Mouse (Mus musculus) v-Abl transformed pro-B cells (cell line): ENCODE measurements around the gene Bpifc.
"Not testable (repeated sequence)": the region's sequence is repeated elsewhere in the genome, so short reads cannot be mapped to it uniquely, and the experiment has no call there.

ENCODE experiments used
- in situ Hi-C, 2 experiments: fragments of 400-800 bp; cut with MboI; formaldehyde crosslinking; loops; one replicate each; pipeline ENCODE4 v1.15.1; 2025; ENCODE audit not compliant: unreplicated experiment in 2 of 2

Bpifc gene

DNA sequence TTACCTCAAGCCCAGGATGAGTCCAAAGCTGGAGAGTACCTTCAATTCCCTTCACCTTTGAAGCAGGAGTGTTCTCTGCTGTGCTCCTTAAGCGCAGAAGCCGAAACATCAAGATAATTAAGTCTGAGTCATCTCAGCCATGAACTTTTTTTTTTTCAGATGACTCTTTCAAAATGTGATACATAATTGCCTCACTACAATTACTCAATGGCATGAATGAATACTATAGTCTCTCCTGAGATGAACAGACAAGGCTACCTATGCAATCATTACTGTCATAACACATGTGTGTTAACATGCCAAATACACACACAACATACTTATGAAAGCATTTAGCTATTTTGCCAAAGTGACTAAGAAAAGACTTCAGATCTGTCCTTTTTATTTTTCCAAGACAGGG is at the start of gene Bpifc:
Gene Bpifc, minus strand, starts transcription at position 115 of the 400 bp plus-strand sequence.
- in situ Hi-C loops = no loop called here

DNA sequence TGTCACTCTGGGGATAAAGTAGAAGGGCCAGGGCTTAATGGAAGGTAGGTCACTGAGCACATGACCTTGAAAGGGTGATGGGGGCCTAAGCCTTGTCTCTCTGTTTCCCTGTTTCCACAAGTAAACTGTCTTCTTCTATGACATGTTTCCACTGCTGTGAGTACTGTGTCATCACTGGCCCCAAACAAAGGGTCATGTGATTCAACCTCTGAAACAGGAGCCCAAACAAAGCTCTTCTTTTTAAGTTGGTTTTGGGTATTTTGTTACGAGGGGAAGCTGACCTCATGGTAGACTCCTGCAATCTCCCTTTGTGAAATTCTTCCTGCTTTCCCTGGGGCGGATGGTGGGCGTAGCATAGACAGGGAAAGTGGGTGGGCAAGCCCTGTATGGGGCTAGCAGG is 48.6 kb upstream of the Bpifc start:
- in situ Hi-C loops = loop anchor here (5.0 to 25.0 kb wide), 3 partner anchors 392 to 677 kb away; no protein-coding TSS in a partner anchor

DNA sequence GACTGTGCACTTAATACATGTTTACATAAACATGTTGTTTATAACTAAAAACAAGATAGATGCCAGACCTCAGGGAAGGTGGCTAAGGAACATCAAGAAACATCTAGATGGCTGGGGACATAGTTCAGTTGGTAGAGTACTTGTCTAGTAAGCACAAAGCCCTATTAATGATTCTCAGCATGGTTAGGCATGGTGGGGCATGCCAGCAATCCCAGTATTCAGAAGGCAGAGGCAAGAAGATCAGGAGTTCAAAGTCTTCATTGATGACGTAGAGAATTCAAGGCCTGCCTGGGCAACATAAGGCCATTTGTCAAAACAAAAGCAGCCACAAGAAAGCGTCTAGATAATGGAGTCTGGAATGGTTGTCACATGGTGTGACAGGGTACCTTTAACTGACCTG is 46.0 kb upstream of the Bpifc start:
- in situ Hi-C loops = loop anchor here (25.0 kb wide), 2 partner anchors 580 to 680 kb away; no protein-coding TSS in a partner anchor

DNA sequence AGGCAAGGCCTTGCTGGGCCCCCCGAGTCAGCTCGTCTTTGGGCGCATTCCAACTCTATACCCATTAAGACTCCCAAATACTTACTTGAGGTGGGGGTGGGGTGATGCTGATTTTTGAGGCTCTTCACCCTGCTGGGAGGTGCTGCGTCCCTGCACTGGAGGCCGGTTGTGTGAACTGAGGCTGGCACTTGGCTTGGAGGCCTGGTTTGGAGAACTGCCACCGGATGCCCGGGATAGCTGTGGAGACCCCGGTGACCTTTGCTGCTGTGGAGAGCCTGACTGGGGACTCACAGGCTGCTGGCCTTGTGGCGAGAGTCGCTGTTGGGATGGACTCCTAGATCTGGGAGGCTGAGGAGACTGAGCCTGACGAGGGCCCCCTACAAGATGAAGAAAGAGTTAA is 45.6 kb upstream of the Bpifc start:
- in situ Hi-C loops = loop anchor here (25.0 kb wide), 2 partner anchors 580 to 680 kb away; no protein-coding TSS in a partner anchor

DNA sequence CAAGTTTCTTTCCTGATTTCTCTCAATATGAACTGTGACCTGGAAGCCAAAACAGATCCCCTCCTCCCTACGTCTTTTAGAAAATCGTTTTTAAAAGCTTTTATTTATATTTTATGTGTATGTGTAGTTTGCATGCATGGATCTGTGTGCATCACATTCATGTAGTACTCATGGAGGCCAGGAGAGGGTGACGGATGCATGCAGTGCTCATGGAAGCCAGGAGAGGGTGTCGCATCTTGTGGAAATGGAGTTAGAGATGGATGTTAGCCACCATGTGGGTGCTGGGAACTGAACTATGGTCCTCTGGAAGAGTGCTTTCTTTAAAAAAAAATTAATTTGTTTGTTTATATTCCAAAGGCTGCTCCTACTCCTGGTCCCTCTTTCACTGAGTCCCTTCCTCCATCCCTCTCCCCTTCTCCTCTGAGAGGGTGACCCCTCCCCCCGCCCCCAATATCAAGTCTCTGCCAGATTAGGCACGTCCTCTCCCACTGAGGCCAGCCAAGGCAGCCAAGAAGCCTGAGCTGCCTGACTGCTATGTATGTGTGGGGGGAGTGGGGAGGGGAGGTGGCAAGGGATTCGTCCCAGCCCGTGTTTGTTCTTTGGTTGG is 44.7 kb upstream of the Bpifc start:
- in situ Hi-C loops = loop anchor here (25.0 kb wide), 2 partner anchors 581 to 681 kb away; no protein-coding TSS in a partner anchor

DNA sequence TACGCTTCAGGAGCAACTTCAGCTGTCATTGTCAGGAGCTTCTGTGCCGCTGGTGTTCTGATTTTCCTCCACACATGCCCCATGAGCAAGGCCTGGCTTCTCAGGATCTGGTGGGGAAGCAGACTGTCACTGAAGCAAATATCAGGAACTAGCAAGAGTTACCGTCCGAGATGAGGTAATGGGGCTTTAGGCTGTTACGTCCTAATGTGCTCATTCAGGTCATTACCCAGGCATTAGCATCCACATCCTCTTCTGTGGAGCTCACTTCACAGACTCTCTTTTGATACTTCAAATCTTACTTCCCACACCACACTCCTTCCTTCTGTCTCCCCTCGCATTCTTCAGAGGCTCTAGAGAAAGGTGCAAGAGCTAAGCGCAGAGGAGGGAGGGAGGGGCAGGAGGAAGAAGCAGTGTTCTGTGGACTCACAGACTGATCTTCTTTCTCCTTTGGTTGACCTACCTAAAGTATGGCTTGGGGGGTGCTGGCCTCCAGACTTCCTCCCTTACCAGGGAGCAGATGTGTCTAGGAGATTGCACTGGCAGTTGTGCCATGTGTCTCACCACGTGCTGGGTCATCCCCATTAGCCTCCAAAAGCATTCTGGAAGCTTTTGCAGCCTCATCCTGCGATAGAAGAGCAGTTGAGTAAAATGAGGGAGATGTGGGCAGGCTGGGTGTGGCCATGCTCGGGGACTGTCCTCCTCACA is 41.3 kb upstream of the Bpifc start:
- in situ Hi-C loops = loop anchor here (25.0 kb wide), 2 partner anchors 584 to 684 kb away; no protein-coding TSS in a partner anchor

DNA sequence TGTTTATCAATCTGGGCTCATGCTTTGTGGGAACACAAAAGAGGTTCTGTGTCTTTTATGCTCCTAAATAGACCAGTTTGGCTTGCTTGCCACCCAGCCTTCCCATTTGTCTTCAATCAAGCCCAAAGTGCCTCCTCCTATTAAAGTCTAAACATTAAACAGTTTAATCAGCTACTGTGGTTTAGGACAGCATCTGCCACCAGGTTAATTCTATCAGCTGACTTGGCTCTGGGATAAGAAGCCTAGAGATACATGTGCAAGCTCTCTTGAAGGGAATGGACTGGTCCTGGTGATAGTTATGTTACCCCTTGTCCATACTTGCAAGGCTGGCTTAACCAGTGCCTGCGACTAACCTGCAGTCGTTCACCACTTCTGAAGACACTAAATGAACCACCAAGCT is 38.8 kb upstream of the Bpifc start:
- in situ Hi-C loops = loop anchor here (25.0 kb wide), 2 partner anchors 587 to 687 kb away; no protein-coding TSS in a partner anchor

DNA sequence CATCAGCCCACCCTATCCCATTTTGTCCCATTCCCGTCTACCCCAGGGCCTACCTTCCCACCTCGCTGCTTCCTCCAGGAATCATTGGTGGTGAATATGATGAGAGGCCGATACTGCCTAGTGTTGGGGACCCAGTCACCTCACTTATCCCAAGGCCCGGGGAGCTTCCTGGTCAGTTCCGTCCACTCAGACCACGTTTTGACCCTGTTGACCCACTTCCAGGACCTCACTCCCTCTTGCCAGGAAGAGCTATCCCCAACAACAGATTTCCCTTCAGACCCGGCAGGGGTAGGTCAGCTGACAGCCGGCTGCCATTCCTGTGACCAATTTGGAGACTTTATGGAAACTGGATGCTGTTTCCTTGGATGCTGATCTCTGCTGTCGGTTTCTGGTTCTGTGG is 36.1 kb upstream of the Bpifc start:
- in situ Hi-C loops = no loop called here

DNA sequence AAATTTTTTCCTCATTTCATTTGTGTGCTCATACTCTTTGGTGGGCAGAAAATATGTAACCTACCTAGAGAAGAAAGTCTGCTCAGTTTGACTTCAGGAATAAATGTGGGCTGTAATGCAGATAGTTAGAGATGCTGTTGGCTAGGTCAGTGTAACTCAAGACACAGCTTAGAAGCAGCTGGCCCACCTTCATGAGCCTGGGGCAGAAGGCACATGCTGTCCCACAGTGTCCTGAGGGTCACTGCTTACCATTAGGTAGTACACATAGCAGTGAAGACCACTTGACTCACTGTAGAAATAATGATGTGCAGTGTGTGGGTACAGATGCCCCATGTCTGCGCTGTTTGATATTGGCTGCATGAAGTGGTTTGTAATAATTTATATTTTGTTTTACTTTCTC is 34.7 kb upstream of the Bpifc start:
- in situ Hi-C loops = no loop called here

DNA sequence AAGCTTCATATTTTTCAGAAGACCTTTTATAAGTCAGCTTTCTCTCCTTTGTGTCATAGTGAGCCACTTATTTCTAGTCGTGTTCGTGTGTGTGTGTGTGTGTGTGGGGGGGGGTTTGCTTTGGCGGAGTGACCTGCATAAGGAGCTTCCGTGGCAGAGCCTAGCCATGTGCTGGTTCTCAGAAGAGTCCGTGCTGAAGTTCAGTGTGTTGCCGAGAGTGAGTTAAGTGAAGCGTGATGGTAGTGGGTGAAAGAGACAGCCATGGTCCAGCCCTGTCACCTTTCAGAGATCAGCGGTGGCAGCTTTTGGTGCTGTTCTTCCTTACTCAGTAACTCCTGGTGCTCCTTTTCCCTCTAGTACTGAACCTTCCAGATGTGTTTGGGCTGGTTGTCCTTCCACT is 32.4 kb upstream of the Bpifc start:
- in situ Hi-C loops = no loop called here

DNA sequence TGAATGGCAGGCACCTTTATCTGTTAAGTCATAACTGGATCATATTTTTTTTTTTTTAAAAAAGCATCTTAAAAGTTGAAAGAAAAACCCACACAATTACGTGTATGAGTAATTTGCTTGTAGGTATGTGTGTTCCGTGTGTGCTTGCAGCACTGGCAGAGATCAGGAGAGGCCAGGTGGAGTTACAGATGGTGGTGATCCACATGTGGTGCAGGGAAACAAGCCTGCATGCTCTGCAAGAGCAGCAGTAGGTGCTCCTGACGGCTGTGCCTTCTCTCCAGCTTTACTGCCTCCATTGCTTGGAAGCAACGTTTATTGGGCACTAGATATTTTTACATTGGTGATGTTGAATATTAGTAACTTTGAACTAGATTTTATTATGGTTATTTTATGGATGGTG is 32.0 kb upstream of the Bpifc start:
- in situ Hi-C loops = no loop called here

DNA sequence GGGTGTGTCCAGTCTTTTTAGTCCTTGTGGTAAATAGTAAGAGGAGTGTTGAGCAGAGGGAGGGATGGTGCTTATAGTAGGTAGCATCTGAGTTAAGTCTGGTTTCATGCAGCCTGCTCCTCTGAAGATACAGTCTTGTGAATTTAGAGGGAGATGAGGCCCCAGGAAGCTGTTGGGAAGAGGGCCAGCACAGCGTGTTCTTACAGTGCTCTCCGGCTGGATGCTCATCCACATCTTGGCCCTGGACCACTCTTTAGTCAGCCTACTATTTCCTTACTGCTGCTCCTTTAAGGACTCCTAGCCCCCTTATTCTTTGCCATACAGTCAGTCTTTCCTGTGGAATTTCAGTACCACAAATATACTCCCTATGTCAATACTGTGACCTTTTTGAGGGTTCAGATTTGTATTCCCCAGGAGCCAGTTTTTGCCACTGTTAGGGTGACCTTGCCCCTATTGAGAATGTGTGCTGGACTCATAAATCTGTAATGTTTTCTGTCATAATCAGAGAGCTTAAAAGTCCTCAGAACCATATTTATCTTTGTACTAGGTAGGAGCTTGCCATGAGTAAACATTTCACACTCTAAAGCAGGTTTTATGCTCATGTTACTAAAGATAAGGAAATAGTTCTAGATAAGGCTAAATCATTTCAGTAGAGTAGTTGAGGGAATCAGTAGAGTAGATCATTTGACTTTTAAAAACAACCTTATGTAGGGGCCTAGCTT is 22.5 kb upstream of the Bpifc start:
- in situ Hi-C loops = no loop called here

DNA sequence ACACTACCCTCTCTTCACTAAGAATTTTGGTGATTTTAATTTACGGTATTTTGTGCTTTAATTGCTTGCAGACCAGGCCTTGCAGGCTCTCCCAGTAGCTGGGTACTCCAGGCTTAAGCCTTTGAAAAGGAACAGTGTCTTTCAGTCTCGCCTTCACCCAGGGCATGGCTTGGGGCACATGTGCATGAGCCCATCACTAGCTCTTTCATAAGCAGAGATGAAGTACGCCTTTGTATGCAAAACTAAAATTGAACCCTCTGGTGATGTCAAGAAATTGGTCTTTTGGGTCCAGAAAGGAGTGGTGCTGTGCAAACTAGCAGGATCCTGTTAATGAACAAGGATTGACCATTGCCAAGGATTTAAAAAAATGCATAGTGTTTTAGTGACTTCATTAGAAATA is 20.8 kb upstream of the Bpifc start:
- in situ Hi-C loops = no loop called here

DNA sequence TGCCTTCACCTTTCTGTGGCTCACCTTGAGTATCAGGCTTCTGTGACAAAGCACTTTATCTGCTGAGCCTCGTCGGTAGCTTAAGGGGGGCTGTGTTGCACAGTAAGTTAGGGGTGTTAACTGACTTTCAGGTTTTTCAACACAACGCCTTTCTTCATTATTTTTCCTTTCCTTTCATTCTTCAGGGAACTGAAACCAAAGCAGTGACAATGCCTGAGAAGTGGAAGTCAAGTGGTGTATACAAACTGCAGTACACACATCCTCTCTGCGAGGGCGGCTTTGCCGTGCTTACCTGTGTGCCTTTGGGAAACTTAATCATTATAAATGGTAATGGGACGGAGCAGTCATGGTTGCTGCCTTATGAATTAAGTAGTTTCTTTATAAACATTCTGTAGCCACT is 19.0 kb upstream of the Bpifc start:
- in situ Hi-C loops = no loop called here

DNA sequence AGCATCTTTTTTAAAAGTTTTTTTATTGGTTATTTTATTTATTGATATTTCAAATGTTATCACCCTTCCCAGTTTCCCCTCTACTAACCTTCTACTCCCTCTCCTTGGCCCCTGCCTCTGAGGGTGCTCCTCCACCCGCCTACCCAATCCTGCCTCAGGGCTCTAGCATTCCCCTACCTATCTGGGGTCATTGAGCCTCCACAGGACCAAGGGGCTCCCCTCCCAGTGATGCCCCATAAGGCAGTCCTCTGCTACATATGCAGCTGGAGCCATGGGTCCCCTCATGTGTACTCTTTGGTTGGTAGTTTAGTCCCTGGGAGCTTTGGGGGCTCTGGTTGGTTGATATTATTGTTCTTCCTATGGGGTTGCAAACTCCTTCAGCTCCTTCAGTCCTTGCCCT is 15.1 kb upstream of the Bpifc start:
- in situ Hi-C loops = not testable (repeated sequence)

DNA sequence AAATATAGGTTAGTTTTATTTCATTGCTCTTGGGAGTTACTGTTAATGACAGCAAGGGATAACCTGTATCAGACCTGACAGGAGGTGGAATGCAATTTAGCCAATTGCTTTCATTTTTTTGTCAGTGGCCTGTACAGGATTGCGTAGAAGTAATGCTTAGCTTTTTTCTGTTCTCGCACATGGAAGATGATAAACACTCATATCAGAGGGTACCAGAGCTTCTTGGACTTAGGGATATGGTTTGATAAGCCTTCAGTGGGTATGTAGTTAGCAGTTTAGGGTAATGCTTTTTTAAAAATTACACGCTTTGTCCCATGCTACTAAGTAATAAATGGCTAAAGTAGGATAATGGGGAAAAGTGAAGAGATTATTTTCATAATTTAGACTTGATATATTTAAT is 14.7 kb upstream of the Bpifc start:
- in situ Hi-C loops = no loop called here

DNA sequence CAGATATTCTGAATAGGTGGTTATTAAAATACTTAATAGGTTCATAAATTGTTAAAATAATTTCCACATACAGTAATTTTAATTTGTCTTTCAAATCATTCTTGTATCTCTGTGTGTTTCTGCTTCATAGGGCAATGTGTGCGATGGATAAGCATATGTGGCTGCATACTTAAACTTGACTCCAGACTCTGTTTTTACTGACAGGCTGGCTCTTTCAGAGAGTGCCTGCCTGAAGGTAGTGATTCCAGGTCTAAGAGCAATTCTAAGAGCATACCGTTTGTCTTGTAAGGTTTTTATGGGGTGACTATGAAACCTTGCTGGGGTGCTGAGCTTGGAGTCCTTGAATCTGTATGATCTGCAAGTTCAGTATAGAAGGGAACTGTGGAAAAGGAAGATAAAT is 14.2 kb upstream of the Bpifc start:
- in situ Hi-C loops = no loop called here

DNA sequence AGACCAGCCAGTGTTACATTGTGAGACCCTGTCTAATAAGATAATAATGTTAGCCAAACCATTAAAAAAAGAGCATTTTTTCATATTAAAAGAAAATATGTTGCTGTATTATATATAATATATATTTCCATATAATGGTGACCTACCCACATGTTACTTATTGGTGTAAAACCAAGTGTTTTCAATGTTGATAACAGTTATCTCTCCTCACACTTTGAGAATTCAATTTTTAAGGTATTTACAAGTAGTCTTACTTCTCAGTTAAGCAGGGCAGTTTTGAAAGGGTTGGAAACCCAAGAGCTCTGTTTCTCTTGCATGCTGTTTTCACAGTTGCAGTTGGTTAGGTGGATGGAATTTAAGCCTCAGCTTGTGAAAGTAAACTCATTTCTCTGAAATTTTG is 11.5 kb upstream of the Bpifc start:
- in situ Hi-C loops = no loop called here

DNA sequence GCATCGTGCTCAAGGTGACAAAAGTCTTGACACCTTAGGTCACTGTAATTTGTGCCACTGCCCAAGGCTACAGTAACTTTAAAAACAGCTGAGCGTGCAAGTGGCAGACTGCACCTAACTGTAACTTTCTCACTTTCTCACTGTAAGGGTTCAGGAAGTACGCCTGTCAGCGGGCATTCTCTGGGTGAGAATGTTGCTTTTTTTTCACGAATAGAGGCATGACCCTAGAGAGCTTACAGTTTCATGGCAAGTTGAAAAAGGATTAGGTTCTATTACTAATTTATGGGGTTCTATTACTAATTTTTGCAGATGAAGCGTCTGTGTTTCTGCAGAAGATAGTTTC is 10.8 kb upstream of the Bpifc start:
- in situ Hi-C loops = no loop called here

DNA sequence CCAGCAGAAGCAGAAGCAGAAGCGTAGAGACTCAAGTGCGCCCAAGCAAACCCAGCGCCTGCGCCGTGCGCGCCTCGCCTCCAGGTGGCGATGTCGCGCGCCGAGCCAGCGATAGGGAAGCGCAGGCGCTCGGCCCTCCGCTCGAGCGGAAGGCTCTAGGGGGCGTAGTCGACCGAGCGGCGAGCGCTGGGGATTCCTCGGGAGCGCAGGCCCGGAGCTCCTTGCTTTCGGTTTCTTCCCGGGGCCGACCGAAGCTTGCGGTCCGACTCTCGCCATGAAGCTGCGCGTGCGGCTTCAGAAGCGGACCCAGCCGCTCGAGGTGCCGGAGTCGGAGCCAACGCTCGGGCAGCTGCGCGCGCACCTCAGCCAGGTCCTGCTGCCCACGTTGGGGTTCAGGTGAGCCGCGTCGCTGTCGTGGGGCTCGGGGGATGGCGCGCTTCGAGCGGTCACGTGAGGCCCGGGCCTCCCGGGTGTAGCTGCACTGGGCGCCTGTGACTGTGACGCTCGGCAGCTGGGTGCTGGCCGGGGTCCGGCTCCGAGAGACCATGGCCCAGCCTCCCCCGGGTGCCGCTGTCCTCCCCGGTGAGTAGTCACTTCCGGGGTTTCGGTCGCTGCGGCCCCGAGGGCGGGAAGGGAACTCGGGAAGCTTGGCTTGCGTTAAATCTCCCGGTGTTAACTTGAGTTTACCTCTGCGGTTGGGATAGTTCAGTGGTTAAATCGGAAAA is 10.2 kb upstream of the Bpifc start, which contains the start of gene Fbxo7:
Gene Fbxo7, plus strand, starts transcription at position 224 of the 725 bp plus-strand sequence.
- in situ Hi-C loops = no loop called here

DNA sequence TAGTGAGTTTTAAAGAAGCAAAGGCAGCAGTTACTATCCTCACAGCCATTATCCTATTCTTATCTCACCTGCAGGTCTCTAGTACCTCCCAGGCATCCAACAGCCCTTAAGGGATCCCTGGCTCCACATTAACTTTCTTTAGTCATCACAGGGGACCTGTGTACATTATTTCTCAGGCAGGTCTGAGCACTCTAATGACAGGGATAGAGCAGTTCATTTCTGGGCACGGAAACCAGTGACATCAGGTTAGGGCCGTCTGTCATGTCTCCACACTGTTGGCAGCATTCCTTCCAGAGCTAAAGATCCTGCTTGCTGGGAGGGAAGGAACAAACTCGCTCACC is 9.7 kb upstream of the Bpifc start:
- in situ Hi-C loops = no loop called here
